ENCODE assay signal across 10 mouse cellular contexts in the genomic region with DNA sequence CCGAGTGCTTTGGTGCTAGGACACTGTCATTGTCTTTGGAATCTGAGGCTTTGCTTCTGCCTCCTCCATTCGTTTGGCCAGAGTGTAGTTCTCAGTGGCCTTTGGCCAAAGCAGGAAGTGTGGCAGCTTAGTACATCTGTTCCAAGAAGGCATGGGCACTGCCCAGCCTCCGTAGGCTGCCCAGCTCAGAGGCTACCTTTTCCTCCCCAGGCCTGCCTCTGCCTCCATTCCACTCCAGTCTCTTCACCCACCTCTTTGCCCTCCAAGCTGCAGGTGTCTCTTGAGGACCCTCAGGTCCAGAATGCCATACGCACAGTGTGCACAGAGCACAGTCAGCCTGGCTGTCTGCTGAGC. TPM values are rescaled to one million over a fixed set of nuclear protein-coding genes. Genes with fewer than 3 reads are reported as not detected.
DNase-seq lines count a peak whose midpoint lies in the region; ATAC-seq and TF ChIP-seq lines count a peak whose summit lies in the region.
"Had no signal": no experiment of that assay in that cellular context is flagged by ENCODE, and none has a peak within 500 bp of the region (broad histone marks: within the 10 kb centered on the region; RNA-seq: fewer than 3 reads in every experiment).

No protein-coding gene starts in this region.

- 0 out of 2 replicates have a peak overlapping the region, but pooled peaks have one; percentile 16 for H3K9ac ChIP-seq in heart, embryonic 15.5 days
- H3K9ac ChIP-seq in lung, postnatal 0 days (replicated peaks; ENCODE audit: low read depth): no peak overlapping the region
- H3K9ac ChIP-seq in intestine, embryonic 15.5 days: no peak overlapping the region
- H3K9ac ChIP-seq in neural tube, embryonic 13.5 days: no peak overlapping the region
- H3K9ac ChIP-seq: midbrain, embryonic 12.5 days had no signal

- H3K9me3 ChIP-seq in heart, embryonic 15.5 days (replicated peaks): no peaks in the 10 kb centered on the region
- H3K9me3 ChIP-seq in lung, postnatal 0 days (ENCODE audit: low read length): no peaks in the 10 kb centered on the region
- no peaks in the 10 kb centered on the region for H3K9me3 ChIP-seq in intestine, embryonic 15.5 days
- H3K9me3 ChIP-seq in neural tube, embryonic 13.5 days: no peaks in the 10 kb centered on the region
- H3K9me3 ChIP-seq: midbrain, embryonic 12.5 days had no signal

- no peak for ATAC-seq in heart, embryonic 15.5 days (replicated peaks; ENCODE audit: insufficient number of reproducible peaks, insufficient read depth, low FRiP score, low read depth)
- 0 out of 2 replicates have a peak, but pooled peaks have one; percentile 7 for ATAC-seq in lung, postnatal 0 days
- peak; percentile 24 for ATAC-seq in intestine, embryonic 15.5 days
- ATAC-seq in neural tube, embryonic 13.5 days (ENCODE audit: low read depth): no peak

- no peaks in the 10 kb centered on the region for H3K36me3 ChIP-seq in heart, embryonic 15.5 days
- H3K36me3 ChIP-seq in lung, postnatal 0 days (ENCODE audit: insufficient read depth, low read length): no peaks in the 10 kb centered on the region
- 0 out of 2 replicates have a peak, but pooled peaks cover 3% of the 10 kb centered on the region for H3K36me3 ChIP-seq in intestine, embryonic 15.5 days
- H3K36me3 ChIP-seq in neural tube, embryonic 13.5 days: peaks cover 17% of the 10 kb centered on the region; the same call in 1 of the 2 replicates
- H3K36me3 ChIP-seq: midbrain, embryonic 12.5 days had no signal

- TF ChIP-seq CTCF in lung, postnatal 0 days (IDR thresholded peaks at IDR 0.05): no peak

- H3K27ac ChIP-seq in heart, embryonic 15.5 days: peak overlapping the region; percentile 95
- H3K27ac ChIP-seq in lung, postnatal 0 days (ENCODE audit: low read length): peak overlapping the region; percentile 33; the same call in 1 of the 2 replicates
- H3K27ac ChIP-seq in intestine, embryonic 15.5 days: no peak overlapping the region
- no peak overlapping the region for H3K27ac ChIP-seq in neural tube, embryonic 13.5 days (replicated peaks)
- H3K27ac ChIP-seq: midbrain, embryonic 12.5 days had no signal

- H3K4me1 ChIP-seq in heart, embryonic 15.5 days (replicated peaks): peaks cover 77% of the 10 kb centered on the region
- peaks cover 4% of the 10 kb centered on the region; the same call in 1 of the 2 replicates for H3K4me1 ChIP-seq in lung, postnatal 0 days (ENCODE audit: insufficient read depth, low read depth, low read length)
- peaks cover 19% of the 10 kb centered on the region for H3K4me1 ChIP-seq in intestine, embryonic 15.5 days (replicated peaks)
- peaks cover 48% of the 10 kb centered on the region for H3K4me1 ChIP-seq in neural tube, embryonic 13.5 days (replicated peaks)

- DNase-seq in heart, adult 9 months (ENCODE audit: low spot score in 2 of 2): no peak
- no peak for DNase-seq in lung, postnatal 0 days (ENCODE audit: low spot score)
- DNase-seq in lung, adult 18-20 months: no peak
- DNase-seq in frontal cortex, postnatal 14 days (ENCODE audit: low spot score in 2 of 2): no peak
- DNase-seq: adrenal gland, postnatal 25 days; left cerebral cortex, postnatal 4 days had no signal

- H3K4me3 ChIP-seq in heart, embryonic 15.5 days: no peak overlapping the region
- H3K4me3 ChIP-seq in lung, postnatal 0 days (ENCODE audit: low read depth, low read length): no peak overlapping the region
- no peak overlapping the region for H3K4me3 ChIP-seq in intestine, embryonic 15.5 days (replicated peaks)
- no peak overlapping the region for H3K4me3 ChIP-seq in neural tube, embryonic 13.5 days
- H3K4me3 ChIP-seq: midbrain, embryonic 12.5 days had no signal

- H3K4me2 ChIP-seq in heart, embryonic 15.5 days: no peak overlapping the region
- H3K4me2 ChIP-seq in lung, postnatal 0 days (replicated peaks; ENCODE audit: low read depth, low read length): no peak overlapping the region
- H3K4me2 ChIP-seq in intestine, embryonic 15.5 days (replicated peaks): no peak overlapping the region
- H3K4me2 ChIP-seq in neural tube, embryonic 13.5 days: 0 out of 2 replicates have a peak overlapping the region, but pooled peaks have one; percentile 16
- H3K4me2 ChIP-seq: midbrain, embryonic 12.5 days had no signal

- no peak for TF ChIP-seq EP300 in lung, postnatal 0 days (IDR thresholded peaks at IDR 0.05)

- no peaks in the 10 kb centered on the region for H3K27me3 ChIP-seq in heart, embryonic 15.5 days
- H3K27me3 ChIP-seq in lung, postnatal 0 days (replicated peaks; ENCODE audit: insufficient read depth, low read length): no peaks in the 10 kb centered on the region
- H3K27me3 ChIP-seq in intestine, embryonic 15.5 days (replicated peaks): no peaks in the 10 kb centered on the region
- H3K27me3 ChIP-seq in neural tube, embryonic 13.5 days: no peaks in the 10 kb centered on the region

- 44% methylated on average over 4 of the region's 4 CpGs for WGBS in heart, embryonic 15.5 days
- 39% methylated on average over 4 of the region's 4 CpGs for WGBS in lung, postnatal 0 days
- 48% methylated on average over 4 of the region's 4 CpGs for WGBS in intestine, embryonic 15.5 days
- 58% methylated on average over 4 of the region's 4 CpGs for WGBS in neural tube, embryonic 13.5 days

RNA-seq across cellular contexts. Expression of a gene that starts 9.9 kb away (rescaled TPM):
- polyA plus RNA-seq in heart, embryonic 15.5 days (2015; fragmentation: Nextera tagmentation; extraction: Ambion mirVana): 11.2 and 13.2 TPM in 2 replicates
- polyA plus RNA-seq in lung, postnatal 0 days (2015; fragmentation: Nextera tagmentation; extraction: Ambion mirVana): 11.1 and 12.3 TPM in 2 replicates
- 7.3 and 8.1 TPM in 2 replicates for polyA plus RNA-seq in intestine, embryonic 15.5 days (2015; fragmentation: Nextera tagmentation; extraction: Ambion mirVana)
- polyA plus RNA-seq in neural tube, embryonic 13.5 days (2015; fragmentation: Nextera tagmentation; extraction: Ambion mirVana): 10.7 and 11.8 TPM in 2 replicates

RNA-seq across cellular contexts. Expression of a gene that starts 27.3 kb away (rescaled TPM):
- polyA plus RNA-seq in heart, embryonic 15.5 days (2015; fragmentation: Nextera tagmentation; extraction: Ambion mirVana): not detected in 2 replicates
- polyA plus RNA-seq in lung, postnatal 0 days (2015; fragmentation: Nextera tagmentation; extraction: Ambion mirVana): not detected in 2 replicates
- polyA plus RNA-seq in intestine, embryonic 15.5 days (2015; fragmentation: Nextera tagmentation; extraction: Ambion mirVana): not detected in 2 replicates
- 0.24 and 0.26 TPM in 2 replicates for polyA plus RNA-seq in neural tube, embryonic 13.5 days (2015; fragmentation: Nextera tagmentation; extraction: Ambion mirVana)

RNA-seq across cellular contexts. Expression of a gene that starts 32.9 kb away (rescaled TPM):
- polyA plus RNA-seq in heart, embryonic 15.5 days (2015; fragmentation: Nextera tagmentation; extraction: Ambion mirVana): 15.3 and 20.3 TPM in 2 replicates
- 16.9 and 18.9 TPM in 2 replicates for polyA plus RNA-seq in lung, postnatal 0 days (2015; fragmentation: Nextera tagmentation; extraction: Ambion mirVana)
- polyA plus RNA-seq in intestine, embryonic 15.5 days (2015; fragmentation: Nextera tagmentation; extraction: Ambion mirVana): 17.3 and 17.6 TPM in 2 replicates
- 17.9 and 21.7 TPM in 2 replicates for polyA plus RNA-seq in neural tube, embryonic 13.5 days (2015; fragmentation: Nextera tagmentation; extraction: Ambion mirVana)

RNA-seq across cellular contexts. Expression of a gene that starts 54.6 kb away (rescaled TPM):
- polyA plus RNA-seq in heart, embryonic 15.5 days (2015; fragmentation: Nextera tagmentation; extraction: Ambion mirVana): 98.4 and 103 TPM in 2 replicates
- polyA plus RNA-seq in lung, postnatal 0 days (2015; fragmentation: Nextera tagmentation; extraction: Ambion mirVana): 0.53 and 0.70 TPM in 2 replicates
- 2.1 and 2.5 TPM in 2 replicates for polyA plus RNA-seq in intestine, embryonic 15.5 days (2015; fragmentation: Nextera tagmentation; extraction: Ambion mirVana)
- polyA plus RNA-seq in neural tube, embryonic 13.5 days (2015; fragmentation: Nextera tagmentation; extraction: Ambion mirVana): 6.3 and 10.4 TPM in 2 replicates

Comparison
In these comparisons a context has a peak if more than half of its experiments do, and no peak if none do; other contexts are left out.
1. ATAC-seq: peak in lung, postnatal 0 days (single experiment) and intestine, embryonic 15.5 days (single experiment); none in heart, embryonic 15.5 days (single experiment) and neural tube, embryonic 13.5 days (single experiment).
2. H3K27ac ChIP-seq: peak in heart, embryonic 15.5 days (single experiment) and lung, postnatal 0 days (single experiment); none in intestine, embryonic 15.5 days (single experiment) and neural tube, embryonic 13.5 days (single experiment).